Mouse (Mus musculus): ENCODE measurements at regions not wholly inside any gene's neighbourhood (a gene's known extent, or its start where the extent isn't known, plus 50 kb on each side); places are given as distances from the start of the nearest gene placed in this dataset.

DNA sequence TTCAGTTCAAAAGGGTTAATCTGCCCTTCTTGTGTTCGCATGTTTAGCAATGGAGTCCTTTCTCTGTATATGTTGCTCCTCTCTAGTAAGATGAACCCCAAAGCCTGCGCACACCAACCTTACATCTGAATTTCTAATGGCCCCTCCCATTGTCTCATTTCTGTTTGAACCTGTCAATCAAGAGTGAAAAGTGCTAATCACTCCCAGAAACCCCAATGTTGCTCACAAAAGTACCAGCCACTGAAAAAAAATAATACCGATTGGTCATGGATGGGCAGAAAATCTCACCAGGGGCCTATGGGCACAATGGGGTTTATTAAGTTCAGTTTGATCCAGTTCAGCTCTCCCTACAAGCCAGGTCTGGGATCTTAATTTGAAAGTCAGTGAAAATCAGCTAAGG lies 302.1 kb upstream of the Adgrl2 start:
- no peaks in the 10 kb centered on the region for H3K36me3 ChIP-seq
- peaks cover 39% of the 10 kb centered on the region for H3K27me3 ChIP-seq
- no peak overlapping the region for H3K9ac ChIP-seq
- no peak overlapping the region for H3K27ac ChIP-seq
- H3K4me1 ChIP-seq, result peaks cover 20% of the 10 kb centered on the region
- no peak; the same call in 1 of the 2 replicates for ATAC-seq (ENCODE audit: low FRiP score)
- no peak overlapping the region for H3K4me2 ChIP-seq (replicated peaks)
- no peaks in the 10 kb centered on the region for H3K9me3 ChIP-seq (replicated peaks)
- 31% methylated on average over 3 of the region's 3 CpGs for WGBS
- H3K4me3 ChIP-seq, result no peak overlapping the region

DNA sequence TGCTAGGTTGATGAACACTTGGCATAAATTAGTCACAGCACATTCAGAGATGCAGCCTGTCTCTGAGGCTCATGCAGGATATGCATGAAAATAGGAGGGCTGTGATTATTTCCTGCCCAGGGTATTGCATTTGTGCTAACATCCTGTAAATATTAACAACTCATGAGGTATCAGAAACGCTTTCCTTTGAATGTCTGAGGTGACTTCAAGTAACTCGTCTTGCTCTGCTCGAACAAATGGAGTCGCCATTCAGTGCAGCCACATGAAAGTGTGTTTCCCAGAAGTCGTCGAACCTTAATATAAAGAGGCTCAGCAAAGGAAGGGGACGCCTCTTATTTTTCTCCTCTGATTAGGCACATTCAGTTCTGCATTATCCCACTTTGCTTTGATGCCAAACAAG lies 301.1 kb upstream of the Adgrl2 start:
- H3K4me1 ChIP-seq, result peaks cover 20% of the 10 kb centered on the region
- H3K4me2 ChIP-seq (replicated peaks), result no peak overlapping the region
- no peak overlapping the region for H3K27ac ChIP-seq
- H3K9ac ChIP-seq, result no peak overlapping the region
- H3K9me3 ChIP-seq (replicated peaks), result no peaks in the 10 kb centered on the region
- 36% methylated on average over 7 of the region's 7 CpGs for WGBS
- H3K27me3 ChIP-seq, result peaks cover 32% of the 10 kb centered on the region
- H3K4me3 ChIP-seq, result no peak overlapping the region
- no peaks in the 10 kb centered on the region for H3K36me3 ChIP-seq
- ATAC-seq (ENCODE audit: low FRiP score), result no peak

DNA sequence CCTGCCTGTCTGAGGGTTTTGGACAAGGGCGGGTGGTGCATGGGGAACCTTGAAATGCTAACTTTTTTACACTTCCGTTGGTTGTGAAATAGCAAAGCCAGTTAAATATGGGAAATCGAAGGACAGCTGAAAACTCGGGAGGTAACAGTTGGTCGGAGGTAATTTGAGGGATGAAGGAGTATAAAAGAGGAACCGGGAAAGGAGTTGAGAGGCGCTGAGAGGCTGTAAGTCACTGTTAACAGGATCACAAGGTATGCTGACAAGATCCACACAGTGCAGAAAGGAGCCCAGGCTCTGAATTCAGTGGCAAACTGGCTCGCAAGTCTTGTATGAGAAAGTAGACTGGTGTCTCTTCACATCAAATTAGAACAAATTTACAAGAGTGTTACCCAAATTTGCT lies 299.9 kb upstream of the Adgrl2 start:
- no peak overlapping the region for H3K27ac ChIP-seq
- no peak overlapping the region for H3K9ac ChIP-seq
- H3K4me2 ChIP-seq (replicated peaks), result no peak overlapping the region
- H3K27me3 ChIP-seq, result peaks cover 32% of the 10 kb centered on the region
- WGBS, result 81% methylated on average over 8 of the region's 8 CpGs
- H3K36me3 ChIP-seq, result no peaks in the 10 kb centered on the region
- H3K4me1 ChIP-seq, result peaks cover 10% of the 10 kb centered on the region
- no peak for ATAC-seq (ENCODE audit: low FRiP score)
- no peak overlapping the region for H3K4me3 ChIP-seq
- H3K9me3 ChIP-seq (replicated peaks), result no peaks in the 10 kb centered on the region

DNA sequence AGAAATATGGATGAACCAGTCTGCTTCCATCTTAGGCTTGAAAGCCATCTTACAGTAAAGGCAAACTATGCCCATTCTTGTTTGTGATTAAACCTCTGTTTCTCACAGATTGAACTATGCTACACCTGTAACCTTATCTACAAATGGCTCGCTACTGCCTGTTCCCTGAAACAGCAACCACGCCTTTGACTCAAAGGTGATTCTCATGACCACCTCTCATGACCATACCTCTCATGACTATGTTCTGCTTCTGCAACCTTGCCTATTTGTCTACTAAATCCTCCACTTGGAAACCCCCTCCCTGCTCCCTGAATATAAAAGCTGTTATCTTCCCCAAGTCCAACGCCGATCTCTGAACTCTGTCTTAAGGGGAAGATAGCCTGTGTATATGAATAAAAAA lies 296.7 kb upstream of the Adgrl2 start:
- Histone ChIP-seq H3K36me3 (no peaks in the 10 kb centered on the region), H3K4me1 (0 out of 2 replicates have a peak, but pooled peaks cover 3% of the 10 kb centered on the region), H3K4me2 (replicated peaks) (no peak overlapping the region), H3K27ac (no peak overlapping the region), H3K9ac (no peak overlapping the region), H3K27me3 (peaks cover 30% of the 10 kb centered on the region), H3K9me3 (replicated peaks) (no peaks in the 10 kb centered on the region), H3K4me3 (no peak overlapping the region)
- ATAC-seq (ENCODE audit: low FRiP score), result no peak
- WGBS, result 97% methylated on average over 4 of the region's 4 CpGs

DNA sequence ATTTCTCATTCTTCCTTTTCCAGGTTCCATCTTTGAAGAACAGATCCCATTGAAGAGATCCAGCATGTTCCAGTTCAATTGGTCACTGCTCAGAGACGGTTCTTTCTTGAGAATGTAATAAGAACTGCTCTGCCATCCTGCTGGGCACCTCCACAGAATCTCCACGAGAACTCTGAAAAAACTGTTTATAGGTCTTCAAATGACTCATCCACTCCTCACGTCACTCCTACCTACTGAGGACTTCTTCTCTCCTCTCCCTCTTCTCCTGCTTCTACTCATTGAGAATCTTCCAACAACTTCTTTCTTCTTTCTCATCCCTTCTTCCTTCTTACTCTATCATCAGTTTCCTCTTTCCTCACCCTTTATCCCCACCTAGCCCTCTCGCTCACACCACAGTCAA lies 294.6 kb upstream of the Adgrl2 start:
- 77% methylated on average over 4 of the region's 4 CpGs for WGBS
- H3K4me1 ChIP-seq, result no peaks in the 10 kb centered on the region
- ATAC-seq (ENCODE audit: low FRiP score), result no peak

DNA sequence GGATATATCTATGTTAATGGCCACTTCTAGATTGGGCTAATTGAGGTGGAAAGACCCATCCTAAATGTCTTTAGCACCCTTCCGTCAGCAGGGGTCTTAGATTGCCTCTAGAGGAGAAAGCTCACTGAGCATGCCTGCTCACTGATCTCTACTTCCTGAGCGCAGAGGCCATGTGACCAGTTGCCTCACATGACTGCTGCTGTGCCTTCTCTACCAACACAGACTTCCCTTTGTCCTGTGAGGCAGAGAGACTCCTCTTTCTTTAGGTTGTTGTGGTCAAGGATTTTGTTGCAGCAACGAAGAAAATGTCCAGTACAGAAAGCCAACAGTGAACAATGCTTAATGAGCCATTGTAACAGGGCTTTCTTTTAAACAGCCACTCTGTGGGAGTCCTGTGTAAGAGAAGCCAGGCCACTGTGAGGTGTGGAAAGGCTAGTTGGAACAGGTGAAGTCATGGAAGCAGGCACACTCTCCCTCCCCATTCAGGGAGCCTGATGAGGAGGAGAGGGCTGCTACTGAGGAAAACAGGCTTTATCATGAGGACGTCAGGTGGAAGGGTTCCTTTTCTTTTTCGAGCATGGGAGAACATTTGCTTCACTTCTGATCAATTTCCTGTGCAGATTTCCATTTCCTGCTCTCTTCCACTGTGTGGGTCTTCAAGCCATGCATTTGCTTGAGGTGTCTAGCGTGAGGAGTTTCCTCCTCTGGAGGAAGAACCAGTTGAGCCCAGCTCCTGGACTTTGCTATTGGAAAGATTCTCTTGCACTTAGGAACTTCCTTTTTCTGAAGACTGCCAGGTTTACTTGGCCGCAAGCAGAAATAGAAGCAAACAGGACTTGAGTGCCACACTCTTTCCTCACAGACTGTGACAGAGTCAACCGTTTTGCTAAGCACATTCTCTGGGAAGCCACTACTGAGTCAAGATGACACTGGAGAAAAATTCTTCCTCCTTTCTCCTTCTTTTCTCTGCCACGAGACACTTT lies 290.7 kb upstream of the Adgrl2 start:
- Histone ChIP-seq H3K9ac (no peak overlapping the region), H3K9me3 (replicated peaks) (no peaks in the 10 kb centered on the region), H3K27ac (no peak overlapping the region), H3K27me3 (0 out of 2 replicates have a peak, but pooled peaks cover 3% of the 10 kb centered on the region), H3K4me2 (replicated peaks) (no peak overlapping the region), H3K4me1 (no peaks in the 10 kb centered on the region), H3K36me3 (no peaks in the 10 kb centered on the region), H3K4me3 (no peak overlapping the region)
- WGBS, result 84% methylated on average over 9 of the region's 9 CpGs
- no peak for ATAC-seq (ENCODE audit: low FRiP score)

More for the DNA sequence above, 294.6 kb upstream of the Adgrl2 start:
- H3K36me3 ChIP-seq, result no peaks in the 10 kb centered on the region
- no peak overlapping the region for H3K4me2 ChIP-seq (replicated peaks)
- H3K27ac ChIP-seq, result no peak overlapping the region
- H3K4me3 ChIP-seq, result no peak overlapping the region
- no peak overlapping the region for H3K9ac ChIP-seq
- no peaks in the 10 kb centered on the region for H3K9me3 ChIP-seq (replicated peaks)
- H3K27me3 ChIP-seq, result peaks cover 20% of the 10 kb centered on the region

DNA sequence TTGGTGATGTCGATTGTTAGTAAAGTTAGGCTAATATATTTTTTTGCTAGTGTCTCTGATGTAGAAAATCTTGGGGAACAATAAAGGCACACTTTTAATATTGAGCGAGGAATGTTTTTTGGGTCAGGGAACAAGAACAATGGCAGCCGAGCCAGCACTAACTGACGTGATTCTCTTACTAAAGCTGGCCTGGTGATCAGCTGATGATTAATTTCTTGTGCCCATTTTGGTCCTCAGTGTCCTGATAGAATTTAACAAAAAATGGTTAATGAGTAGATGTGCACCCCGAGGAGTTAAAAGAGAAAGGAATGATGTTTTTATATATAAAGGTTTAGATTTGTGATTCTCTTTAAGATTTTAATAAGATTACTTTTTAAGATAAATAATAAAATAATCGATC lies 289.0 kb upstream of the Adgrl2 start:
- no peak overlapping the region for H3K4me3 ChIP-seq
- H3K4me1 ChIP-seq, result no peaks in the 10 kb centered on the region
- no peaks in the 10 kb centered on the region for H3K9me3 ChIP-seq (replicated peaks)
- H3K9ac ChIP-seq, result no peak overlapping the region
- 52% methylated on average over 6 of the region's 6 CpGs for WGBS
- ATAC-seq (ENCODE audit: low FRiP score), result no peak
- H3K4me2 ChIP-seq (replicated peaks), result no peak overlapping the region
- H3K36me3 ChIP-seq, result no peaks in the 10 kb centered on the region
- 0 out of 2 replicates have a peak, but pooled peaks cover 3% of the 10 kb centered on the region for H3K27me3 ChIP-seq
- H3K27ac ChIP-seq, result no peak overlapping the region

DNA sequence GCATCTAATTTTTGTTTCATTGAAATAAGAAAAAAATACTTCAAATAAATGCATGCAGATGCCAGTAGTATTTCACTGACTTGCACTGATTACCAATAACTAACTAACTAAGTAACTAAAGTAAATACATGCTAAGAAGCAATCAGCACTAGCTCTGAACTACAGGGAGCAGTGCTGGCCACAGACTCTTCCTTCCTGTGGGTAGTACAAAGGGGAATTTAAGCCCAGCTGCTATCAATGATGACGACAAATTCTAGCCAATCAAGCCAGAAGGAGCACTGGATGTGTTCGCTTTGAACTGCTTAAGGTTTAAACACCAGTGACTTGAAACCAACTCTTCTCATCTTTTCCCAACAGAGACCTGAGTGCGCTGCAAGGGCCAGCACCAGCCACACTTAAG lies 287.5 kb upstream of the Adgrl2 start:
- Histone ChIP-seq H3K4me1 (no peaks in the 10 kb centered on the region), H3K9ac (no peak overlapping the region), H3K4me2 (replicated peaks) (no peak overlapping the region), H3K27ac (no peak overlapping the region), H3K4me3 (no peak overlapping the region), H3K9me3 (replicated peaks) (no peaks in the 10 kb centered on the region), H3K36me3 (no peaks in the 10 kb centered on the region), H3K27me3 (no peaks in the 10 kb centered on the region)
- WGBS, result 84% methylated on average over 3 of the region's 3 CpGs
- ATAC-seq (ENCODE audit: low FRiP score), result no peak

DNA sequence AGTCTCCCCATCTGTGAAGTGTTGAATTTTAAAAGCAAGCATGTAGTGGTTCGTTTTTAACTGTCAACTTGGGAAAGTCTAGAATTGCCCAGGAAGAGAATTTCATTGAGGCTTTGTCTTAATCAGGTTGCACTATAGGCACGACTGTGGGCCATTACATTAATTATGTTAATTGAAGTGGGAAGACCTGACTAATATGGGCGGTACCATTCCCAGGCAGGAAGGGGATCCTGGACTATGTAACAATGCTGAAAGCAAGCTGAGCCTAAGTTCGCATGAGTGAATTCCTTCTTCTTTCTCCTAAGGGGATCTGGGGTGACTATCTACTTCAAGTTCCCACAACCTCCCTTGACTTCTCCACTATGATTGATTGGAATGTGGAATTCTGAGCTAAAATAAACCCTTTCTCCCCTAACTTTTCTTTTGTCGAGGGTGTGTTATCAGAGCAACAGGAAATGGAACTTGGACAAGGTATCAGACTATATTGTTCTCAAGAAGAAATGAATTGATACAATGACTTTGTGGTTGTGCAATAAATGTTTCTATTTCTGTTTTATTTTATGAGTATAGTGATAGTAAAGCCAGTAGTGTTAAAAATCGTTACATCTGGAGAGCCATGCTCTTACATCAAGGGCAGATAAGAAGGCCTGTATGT lies 285.2 kb upstream of the Adgrl2 start:
- Histone ChIP-seq H3K36me3 (no peaks in the 10 kb centered on the region), H3K27ac (no peak overlapping the region), H3K4me1 (no peaks in the 10 kb centered on the region), H3K4me3 (no peak overlapping the region), H3K9me3 (replicated peaks) (no peaks in the 10 kb centered on the region), H3K4me2 (replicated peaks) (no peak overlapping the region), H3K27me3 (no peaks in the 10 kb centered on the region), H3K9ac (no peak overlapping the region)
- 81% methylated on average over 6 of the region's 6 CpGs for WGBS
- ATAC-seq (ENCODE audit: low FRiP score), result no peak

DNA sequence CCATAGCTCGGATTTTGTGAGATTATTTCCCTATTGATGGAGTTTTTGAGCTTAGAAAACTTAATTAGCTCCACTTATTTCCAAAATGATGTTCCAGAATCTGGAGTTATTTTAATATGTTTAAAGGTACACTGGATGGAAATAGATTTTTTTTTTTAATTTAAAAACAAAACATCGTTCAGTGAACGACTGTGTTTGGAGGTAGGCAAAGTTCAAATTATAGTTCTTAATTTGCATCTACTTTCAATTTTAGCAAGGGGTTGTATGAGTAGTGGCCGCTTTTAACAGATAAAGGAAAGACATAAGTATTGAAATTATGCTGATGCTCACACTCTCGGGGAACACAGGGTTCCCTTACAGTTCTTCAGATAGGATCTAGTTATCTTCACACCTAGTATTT lies 284.6 kb upstream of the Adgrl2 start:
- H3K4me1 ChIP-seq, result no peaks in the 10 kb centered on the region
- ATAC-seq (ENCODE audit: low FRiP score), result no peak
- no peak overlapping the region for H3K4me3 ChIP-seq
- no peaks in the 10 kb centered on the region for H3K9me3 ChIP-seq (replicated peaks)
- 84% methylated on average over 5 of the region's 5 CpGs for WGBS
- H3K4me2 ChIP-seq (replicated peaks), result no peak overlapping the region
- H3K36me3 ChIP-seq, result no peaks in the 10 kb centered on the region
- no peaks in the 10 kb centered on the region for H3K27me3 ChIP-seq
- no peak overlapping the region for H3K9ac ChIP-seq
- H3K27ac ChIP-seq, result no peak overlapping the region

DNA sequence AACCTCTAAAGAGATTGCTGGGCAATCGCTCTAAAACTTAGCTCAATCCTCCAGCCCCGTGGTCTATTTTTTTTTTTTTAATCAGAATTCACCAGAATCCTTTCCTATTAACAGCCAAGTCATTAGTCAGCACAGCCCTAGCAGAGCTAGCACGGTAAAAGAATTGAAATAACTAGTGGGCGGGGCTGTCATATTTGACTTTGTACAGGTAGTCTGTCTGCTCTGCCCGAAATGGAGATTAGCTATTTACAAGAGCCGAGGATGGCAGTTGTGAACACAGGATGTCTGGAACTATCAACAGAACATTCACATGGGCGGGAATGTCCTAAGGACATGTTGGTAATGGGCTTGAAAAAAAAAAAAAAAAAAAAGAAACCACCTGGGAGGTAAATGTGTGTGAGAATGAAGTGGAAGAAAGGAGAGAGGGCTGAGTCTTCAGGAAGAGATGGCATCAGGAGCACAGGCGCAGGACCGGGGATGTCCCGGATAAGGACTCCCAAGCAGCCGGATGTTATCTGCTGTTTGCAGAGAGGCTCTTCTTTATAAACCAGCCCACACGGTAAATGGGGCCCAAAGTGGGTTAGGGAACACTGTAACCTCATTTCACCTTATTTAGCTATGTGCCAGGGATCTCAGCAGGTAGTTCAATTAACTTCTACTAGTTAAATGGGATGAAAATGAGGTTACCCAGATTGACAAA lies 283.8 kb upstream of the Adgrl2 start:
- 70% methylated on average over 12 of the region's 12 CpGs for WGBS

DNA sequence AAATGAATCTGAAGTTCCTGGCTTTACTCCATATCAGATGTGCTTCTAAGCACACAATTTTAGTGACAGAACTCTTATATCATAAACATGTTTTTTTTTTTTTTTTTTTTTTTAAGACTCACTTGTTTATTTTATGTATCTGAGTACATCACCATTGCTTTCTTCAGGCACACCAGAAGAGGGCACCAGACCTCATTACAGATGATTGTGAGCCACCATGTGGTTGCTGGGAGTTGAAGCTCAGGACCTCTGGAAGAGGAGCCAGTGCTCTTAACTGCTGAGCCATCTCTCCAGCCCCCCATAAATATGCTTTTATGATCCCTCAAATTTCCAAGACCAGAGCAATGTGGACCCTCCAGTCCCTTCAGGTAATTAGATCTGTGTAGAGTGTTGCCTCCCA lies 280.1 kb upstream of the Adgrl2 start:
- no peak for ATAC-seq (ENCODE audit: low FRiP score)
- Histone ChIP-seq H3K36me3 (no peaks in the 10 kb centered on the region), H3K27me3 (no peaks in the 10 kb centered on the region), H3K9ac (no peak overlapping the region), H3K4me1 (no peaks in the 10 kb centered on the region), H3K9me3 (replicated peaks) (no peaks in the 10 kb centered on the region), H3K4me3 (no peak overlapping the region), H3K27ac (no peak overlapping the region), H3K4me2 (replicated peaks) (no peak overlapping the region)

More for the DNA sequence above, 283.8 kb upstream of the Adgrl2 start:
- Histone ChIP-seq H3K9ac (no peak overlapping the region), H3K36me3 (no peaks in the 10 kb centered on the region), H3K4me1 (no peaks in the 10 kb centered on the region), H3K4me3 (no peak overlapping the region), H3K27me3 (no peaks in the 10 kb centered on the region), H3K4me2 (replicated peaks) (no peak overlapping the region), H3K27ac (no peak overlapping the region), H3K9me3 (replicated peaks) (no peaks in the 10 kb centered on the region)
- ATAC-seq (ENCODE audit: low FRiP score), result no peak
